Mouse (Mus musculus) layer of hippocampus, postnatal 36 days (tissue): ENCODE results near the gene Crabp1. TPM values are rescaled to one million over a fixed set of nuclear protein-coding genes. Genes with fewer than 3 reads are reported as not detected.

ENCODE experiments used
- DNase-seq, 2 experiments: peaks; one replicate each; pipeline ENCODE4 v3.0.0; 2022
- total RNA-seq, 2 experiments: library from RNA; stranded (reverse); gene quantifications; 2 replicates each; pipeline ENCODE4 v1.2.3; 2021

Crabp1 gene
- total RNA-seq, 2 experiments from 2014 or later, result 1.2 TPM

DNA sequence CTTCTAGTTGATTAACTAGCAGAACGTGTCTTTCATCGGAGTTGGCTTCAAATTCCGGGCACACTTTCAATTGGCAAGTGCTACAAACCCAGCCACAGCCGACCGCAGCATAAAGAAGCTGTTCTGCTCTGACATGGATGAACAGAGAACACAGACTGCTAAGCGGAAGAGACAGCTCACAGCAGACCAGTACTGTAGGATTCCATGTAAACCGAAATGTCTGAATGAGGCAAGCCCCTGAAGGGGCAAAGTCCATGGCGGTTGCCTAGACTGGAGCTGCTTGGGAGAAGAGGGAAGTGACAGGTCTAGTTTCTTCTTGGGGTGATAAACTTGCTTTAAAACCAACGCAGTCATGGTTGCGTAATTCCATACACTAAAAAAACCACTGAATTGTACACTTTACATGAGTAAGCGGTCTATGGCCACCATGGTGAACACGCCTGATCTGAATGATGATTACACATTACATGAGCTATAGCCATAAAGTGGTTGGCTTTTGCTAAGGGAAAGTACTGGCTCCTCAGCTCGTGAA, 12.0 kb downstream of the Crabp1 start:
- no peak for DNase-seq

- DNase-seq, result no peak
Measured at GRCm38 (mm10) chr9:54779280-54779679, 14.7 kb downstream of the Crabp1 start.

GRCm38 (mm10) chr9:54782504-54782903, 18.0 kb downstream of the Crabp1 start:
- DNase-seq, result no peak

DNA sequence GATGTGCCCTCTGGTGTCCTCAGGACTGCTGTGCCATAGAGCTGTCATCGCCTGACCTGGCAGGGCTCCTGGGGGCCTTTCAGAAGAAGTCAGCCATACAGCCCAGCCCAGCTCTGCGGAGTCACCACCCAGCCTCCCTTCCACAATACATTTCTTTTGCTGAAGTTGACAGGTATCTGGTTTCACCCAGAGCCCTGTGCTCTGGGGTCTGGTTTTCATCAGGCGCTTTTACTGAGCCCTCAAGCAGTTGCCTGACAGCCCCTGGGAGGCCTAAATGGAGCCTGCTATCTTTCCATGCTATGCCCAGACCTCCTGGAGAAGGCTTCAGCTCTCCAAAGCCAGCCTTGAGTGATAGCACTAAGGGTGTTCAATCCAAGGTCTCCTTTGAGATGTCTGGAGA, 19.5 kb downstream of the Crabp1 start:
- DNase-seq, result no peak

GRCm38 (mm10) chr9:54785215-54785614, 20.7 kb downstream of the Crabp1 start:
- DNase-seq, result no peak

GRCm38 (mm10) chr9:54786083-54786482, 21.5 kb downstream of the Crabp1 start:
- no peak for DNase-seq

GRCm38 (mm10) chr9:54787760-54788159, 23.2 kb downstream of the Crabp1 start:
- no peak for DNase-seq

DNA sequence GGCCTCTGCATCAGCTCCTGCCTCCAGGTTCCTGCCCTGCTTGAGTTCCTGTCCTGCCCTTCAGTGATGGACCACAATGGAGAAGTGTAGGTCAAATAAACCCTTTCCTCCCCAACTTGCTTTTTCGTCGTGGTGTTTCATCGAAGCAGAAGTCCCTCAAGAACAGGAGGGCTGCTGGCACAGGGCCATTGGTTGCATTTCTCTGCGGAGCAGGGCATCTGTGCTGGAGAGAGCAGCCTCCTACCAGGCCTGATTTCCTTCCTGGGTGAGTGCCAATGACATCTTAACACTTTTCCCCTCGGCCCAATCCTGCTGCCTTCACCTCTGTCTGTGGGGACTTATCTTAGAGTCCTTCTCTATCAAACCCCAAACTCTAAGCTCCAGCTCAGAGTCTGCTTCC, 25.7 kb downstream of the Crabp1 start:
- no peak for DNase-seq

DNA sequence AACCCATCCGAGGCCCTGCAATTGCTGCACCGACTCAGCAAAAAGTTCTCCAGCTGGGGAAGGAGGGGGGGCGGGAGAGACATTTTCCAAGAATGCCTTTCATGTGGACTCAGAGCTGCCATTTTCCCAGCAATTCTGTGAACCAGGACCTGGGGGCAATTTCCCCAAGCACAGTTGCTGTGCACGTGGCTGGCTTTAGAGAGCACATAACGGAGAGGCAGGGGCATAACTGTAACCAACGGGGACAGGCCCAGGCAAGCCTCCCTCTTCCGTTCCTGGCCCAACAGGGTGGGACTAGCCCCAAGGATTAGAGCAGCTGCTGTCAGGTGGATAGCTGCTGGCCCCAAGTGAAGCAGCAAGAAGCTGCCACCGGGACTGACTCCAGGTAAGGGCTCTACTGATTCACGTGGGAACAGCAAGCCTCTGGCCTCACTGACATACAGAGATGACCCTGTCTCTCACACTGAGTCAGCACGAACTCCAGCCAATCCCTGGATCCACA, 37.0 kb downstream of the Crabp1 start:
- no peak for DNase-seq

GRCm38 (mm10) chr9:54802749-54803679, 38.5 kb downstream of the Crabp1 start:
- DNase-seq, result no peak

DNA sequence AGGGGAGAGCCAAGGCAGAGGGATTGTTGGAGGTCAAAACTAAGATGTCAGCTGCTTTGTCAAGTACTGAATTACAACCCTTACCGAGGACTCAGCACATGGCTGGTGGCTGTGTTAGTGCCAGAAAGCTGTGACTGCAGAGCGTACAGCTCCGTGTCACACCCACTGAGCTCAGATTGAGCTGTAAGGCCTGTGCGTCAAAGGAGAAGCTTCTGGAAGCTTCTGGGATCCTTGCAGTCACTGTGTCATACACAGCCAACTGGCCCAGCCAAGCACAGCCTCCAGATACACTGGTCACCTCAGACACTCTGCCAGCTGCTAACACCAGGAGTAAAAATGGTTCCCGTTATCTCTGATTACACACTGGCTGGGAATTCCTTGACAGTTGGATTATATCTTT, 39.8 kb downstream of the Crabp1 start:
- no peak for DNase-seq

DNA sequence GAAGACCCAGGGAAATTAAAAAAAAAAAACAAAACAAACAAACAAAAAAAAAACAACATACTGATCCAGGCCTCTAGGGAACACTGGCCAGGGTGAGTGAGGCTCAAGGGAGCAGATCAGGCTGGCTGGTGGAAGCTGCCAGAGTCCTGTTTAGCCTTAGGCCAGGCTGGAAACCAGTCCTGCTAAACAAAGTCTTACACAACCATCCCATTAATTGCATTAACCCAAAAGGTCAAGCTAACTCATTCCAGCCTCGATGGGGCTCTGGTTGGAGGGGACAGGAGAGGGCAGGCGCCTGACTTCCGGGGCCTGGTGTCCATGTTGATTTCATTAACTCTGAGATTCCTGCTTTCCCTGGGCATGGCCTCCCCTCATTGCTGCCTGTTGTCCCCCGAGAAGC, 43.2 kb downstream of the Crabp1 start:
- DNase-seq, result no peak

DNA sequence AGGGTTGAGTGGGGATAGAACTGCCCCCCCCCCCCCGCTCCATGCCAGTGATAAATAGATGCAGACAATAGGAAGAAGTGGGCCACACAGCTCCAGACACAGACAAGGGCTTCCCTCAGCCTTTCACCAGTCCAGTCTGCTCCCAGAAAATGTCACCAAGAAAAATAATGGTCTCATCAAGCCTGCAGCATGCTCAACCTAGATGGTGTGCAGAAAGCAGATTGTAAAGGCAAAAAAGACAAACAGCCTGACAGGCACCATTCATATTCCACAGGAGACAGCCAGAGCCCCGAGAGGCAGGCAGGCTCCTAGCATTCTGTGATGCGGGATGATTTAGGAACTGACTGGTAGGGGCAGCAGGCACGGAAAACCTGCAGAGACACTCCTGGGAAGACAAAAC, 45.4 kb downstream of the Crabp1 start:
- no peak for DNase-seq

DNA sequence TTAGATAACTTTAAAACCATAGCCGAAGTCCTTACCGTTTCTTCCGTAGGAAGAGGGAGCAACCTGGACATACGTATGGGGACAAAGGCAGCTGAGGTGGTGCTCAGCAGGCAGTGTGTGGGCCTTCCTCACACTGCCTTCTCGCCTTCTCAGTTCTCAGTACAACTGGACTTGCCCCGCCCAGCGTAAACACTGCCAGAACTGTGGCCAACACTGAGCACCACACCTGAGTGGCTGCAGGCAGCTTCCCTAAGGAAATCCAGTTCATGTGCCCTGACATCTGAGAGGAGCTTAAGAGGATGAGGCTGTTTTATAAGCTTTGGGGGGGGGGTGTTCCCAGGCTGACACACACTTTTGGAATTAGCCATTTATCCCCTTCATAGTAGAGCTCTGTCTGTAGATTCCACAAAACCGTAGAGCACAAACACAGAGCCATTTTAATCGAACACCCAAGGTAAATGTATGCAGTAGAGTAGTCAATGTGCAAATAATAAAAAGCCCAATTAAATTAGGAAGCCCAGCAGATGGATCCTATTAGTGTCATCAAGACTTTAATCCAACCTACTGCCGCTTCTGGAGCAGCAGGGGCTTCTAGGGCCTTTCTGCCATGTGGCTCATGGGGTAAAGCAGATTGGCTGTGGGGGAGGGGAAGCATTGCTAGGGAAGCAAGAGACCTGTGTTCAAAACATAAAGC, 52.1 kb downstream of the Crabp1 start:
- peak in 1 of 2 experiments; percentile 6 for DNase-seq

DNA sequence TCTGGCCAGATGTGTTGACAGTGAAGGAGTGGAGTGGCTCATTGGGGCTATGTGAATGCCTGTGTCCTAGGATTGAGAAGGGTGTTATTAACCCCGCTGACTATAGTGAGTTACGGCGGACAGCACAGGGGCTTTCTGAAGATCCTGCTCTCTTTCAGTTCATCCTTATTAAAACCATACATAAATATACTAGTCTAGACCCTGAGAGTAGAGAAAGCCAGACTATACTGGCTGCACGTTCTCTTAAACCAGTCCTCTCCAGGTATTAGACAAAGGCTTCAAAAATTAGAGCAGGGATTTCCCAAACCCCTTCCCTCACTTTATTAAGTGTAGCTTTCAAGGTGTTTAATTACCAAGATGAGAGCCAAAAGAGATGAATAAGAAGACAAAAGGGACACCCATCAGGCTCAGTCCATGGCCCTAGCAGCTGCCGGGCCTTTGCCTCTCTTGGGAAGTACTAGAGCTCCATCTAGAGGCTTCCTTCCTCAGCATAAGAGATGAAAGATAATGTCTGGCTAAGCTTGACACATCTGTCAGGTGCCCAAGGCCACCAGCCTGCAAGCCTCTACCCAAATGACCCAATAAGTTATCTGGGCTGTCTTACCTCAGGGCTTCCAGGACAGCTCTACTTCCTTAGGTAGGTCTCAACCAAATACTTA, 57.0 kb downstream of the Crabp1 start:
- DNase-seq, result peak; percentile 22 to 23

Other genes starting within 250 kb of the Crabp1 start
- gene Sh2d7, start 225.8 kb upstream of the Crabp1 start, total RNA-seq, result under 1 TPM in 1 of 2 experiments, not detected in 1; 0.20 TPM
- 10 to 100 TPM; 21.6 to 22.0 TPM for gene Cib2, start 204.5 kb upstream of the Crabp1 start, total RNA-seq
- gene Idh3a, start 178.4 kb upstream of the Crabp1 start, total RNA-seq, result 100 to 1,000 TPM; 174 to 183 TPM
- gene Acsbg1, start 102.9 kb upstream of the Crabp1 start, total RNA-seq, result 100 to 1,000 TPM; 110 to 111 TPM
- gene Dnaja4, start 65.9 kb upstream of the Crabp1 start, total RNA-seq, result 10 to 100 TPM; 52.4 to 57.9 TPM
- gene Wdr61, start 30.2 kb upstream of the Crabp1 start, total RNA-seq, result 10 to 100 TPM; 60.9 to 62.5 TPM
- gene Ireb2, start 99.0 kb downstream of the Crabp1 start, total RNA-seq, result 10 to 100 TPM; 53.1 to 56.3 TPM
- gene Hykk, start 152.5 kb downstream of the Crabp1 start, total RNA-seq, result 1 to 10 TPM; 2.3 to 2.5 TPM
- gene Psma4, start 186.0 kb downstream of the Crabp1 start, total RNA-seq, result 100 to 1,000 TPM; 131 to 134 TPM
- gene AY074887, start 186.2 kb downstream of the Crabp1 start, total RNA-seq, result under 1 TPM in 1 of 2 experiments, not detected in 1; 0.53 TPM
- gene Chrna5, start 216.1 kb downstream of the Crabp1 start, total RNA-seq, result 1 to 10 TPM; 8.3 to 9.1 TPM